Mouse (Mus musculus) G1E-ER4 (cell line): ENCODE data around the gene Phyhipl. TPM values are rescaled to one million over a fixed set of nuclear protein-coding genes. Genes with fewer than 3 reads are reported as not detected.

Experiments used
- GATA1 ChIP-seq: IDR thresholded peaks from one replicate; pipeline ENCODE4 v1.8.0; 2012; ENCODE audit warnings: low read length, inconsistent platforms
- polyA plus RNA-seq: library from polyadenylated mRNA; stranded (reverse); fragments of >175 nt; gene quantifications from 2 replicates; pipeline ENCODE4 v1.2.3, GENCODE M21; 2012

Gene Phyhipl
- polyA plus RNA-seq, 1 experiment = not detected

DNA sequence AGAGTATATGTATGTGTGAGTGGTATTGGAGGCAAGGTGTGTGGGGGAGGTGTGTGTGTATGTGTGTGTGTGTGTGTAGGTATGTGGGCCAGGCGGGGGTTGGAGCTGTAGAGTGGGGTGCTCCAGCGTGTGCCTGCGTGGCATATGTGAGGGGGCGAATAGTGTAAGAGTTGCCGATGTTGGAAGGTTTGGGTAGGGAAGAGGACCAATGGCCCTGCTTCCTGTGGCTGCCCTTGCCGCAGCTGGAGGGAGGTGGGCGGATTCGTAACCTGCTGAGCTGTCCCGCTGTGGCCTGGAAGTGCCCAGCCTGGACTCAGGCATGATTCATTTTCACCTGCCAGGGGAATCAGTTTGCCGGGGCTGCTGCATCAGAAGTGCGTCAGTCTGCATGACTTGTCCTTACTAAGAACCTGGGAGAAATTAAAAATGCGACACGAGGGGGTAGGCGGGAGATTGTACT lies 136.1 kb downstream of the Phyhipl start:
- TF ChIP-seq GATA1 = no peak

- TF ChIP-seq GATA1 = no peak
Observed at GRCm38 (mm10) chr10:70516661-70517060, 139.1 kb downstream of the Phyhipl start.

DNA sequence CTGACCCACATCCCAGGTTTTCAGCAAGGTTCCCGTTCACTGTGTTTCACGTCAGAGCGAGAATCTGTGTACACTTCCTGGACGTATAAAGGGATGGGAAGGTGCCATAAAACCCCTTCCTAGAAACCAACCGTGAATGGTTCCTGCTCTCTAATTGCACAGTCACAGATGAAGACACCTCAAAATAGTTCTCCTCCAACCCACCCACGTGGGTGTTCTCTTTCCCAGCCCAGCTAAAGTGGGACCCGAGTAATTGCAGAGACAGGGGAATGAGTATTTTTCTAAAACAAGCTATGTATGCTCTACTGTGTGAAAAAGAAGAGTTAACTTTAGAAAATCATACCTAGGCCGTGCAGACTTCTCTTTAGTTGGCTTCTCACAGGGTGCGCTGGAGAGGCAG lies 140.9 kb downstream of the Phyhipl start:
- TF ChIP-seq GATA1 = no peak

DNA sequence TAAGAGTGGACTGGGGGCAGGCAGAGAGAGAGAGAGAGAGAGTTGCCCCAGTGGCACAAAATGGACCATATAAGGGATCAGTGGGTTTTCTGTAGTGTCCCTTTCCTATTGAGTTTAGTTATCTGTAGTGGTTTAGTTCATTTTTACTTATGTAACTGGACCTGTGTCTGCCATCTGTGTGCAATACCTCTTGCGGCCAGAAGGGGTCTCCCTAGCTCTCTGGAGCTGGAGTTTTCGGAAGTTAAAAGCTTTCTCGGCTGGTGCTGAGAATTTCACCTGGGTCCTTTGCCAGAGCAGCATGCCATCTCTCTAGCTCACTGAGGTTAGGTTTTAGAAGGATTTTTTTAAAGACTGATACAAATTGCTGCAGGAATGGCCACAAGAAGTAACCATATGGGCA lies 147.9 kb downstream of the Phyhipl start:
- TF ChIP-seq GATA1 = no peak

Other genes with a start within 250 kb of the Phyhipl start
- not detected in 2 replicates for gene Fam13c, start 215.5 kb downstream of the Phyhipl start, polyA plus RNA-seq